Mouse (Mus musculus) myocyte (in vitro differentiated cells): Measurements from ENCODE around the gene Hist1h1d. TPM values are rescaled to one million over a fixed set of nuclear protein-coding genes. Genes with fewer than 3 reads are reported as not detected.
"Not testable (repeated sequence)": the region's sequence is repeated elsewhere in the genome, so short reads cannot be mapped to it uniquely, and the experiment has no call there.

Source experiments
- H3K27me3 ChIP-seq: one replicate; pipeline ENCODE4 v1.6.1; 2011; ENCODE audit not compliant: control insufficient read depth, insufficient read depth, insufficient read length
- H3K36me3 ChIP-seq: one replicate; pipeline ENCODE4 v1.6.1; 2011; ENCODE audit not compliant: control insufficient read depth, insufficient read depth
- H3K4me2 ChIP-seq: one replicate; pipeline ENCODE4 v1.6.1; 2011; ENCODE audit warnings: low read depth, control low read depth
- H3K4me3 ChIP-seq: one replicate; pipeline ENCODE4 v1.5.1; 2011; ENCODE audit warnings: mild to moderate bottlenecking, control low read depth, moderate library complexity
- H3K79me2 ChIP-seq: one replicate; pipeline ENCODE4 v1.6.1; 2011; ENCODE audit not compliant: control insufficient read depth, insufficient read depth
- H3ac ChIP-seq: one replicate; pipeline ENCODE4 v1.6.1; 2011; ENCODE audit not compliant: control insufficient read depth, insufficient read length
- CEBPB ChIP-seq: IDR thresholded peaks from 2 replicates; pipeline ENCODE4 v1.6.1; 2011; ENCODE audit warnings: mild to moderate bottlenecking, moderate library complexity; ENCODE audit not compliant: poor library complexity, insufficient read depth, severe bottlenecking
- E2F4 ChIP-seq: IDR thresholded peaks from one replicate; pipeline ENCODE4 v1.6.1; 2011; ENCODE audit warnings: mild to moderate bottlenecking, control low read depth, moderate library complexity; ENCODE audit not compliant: insufficient read depth
- MAX ChIP-seq: IDR thresholded peaks from one replicate; pipeline ENCODE4 v1.6.1; 2011; ENCODE audit warnings: low read depth, mild to moderate bottlenecking, control low read depth
- MYOD1 ChIP-seq, 3 experiments: IDR thresholded peaks; one replicate each; pipeline ENCODE4 v1.6.1; 2011; ENCODE audit warnings: control low read depth in 2 of 3, low read depth in 2 of 3, mild to moderate bottlenecking in 2 of 3, moderate library complexity in 1 of 3; ENCODE audit not compliant: insufficient read length in 2 of 3, control insufficient read depth in 1 of 3
- MYOG ChIP-seq, 3 experiments: IDR thresholded peaks; one replicate each; pipeline ENCODE4 v1.6.1; 2011; ENCODE audit warnings: control low read depth in 2 of 3, low read depth in 2 of 3, mild to moderate bottlenecking in 2 of 3; ENCODE audit not compliant: insufficient read length in 2 of 3, control insufficient read depth in 1 of 3, insufficient read depth in 1 of 3
- POLR2A ChIP-seq: IDR thresholded peaks from one replicate; pipeline ENCODE4 v1.6.1; 2011; ENCODE audit warnings: low read depth, mild to moderate bottlenecking, control low read depth, moderate library complexity; ENCODE audit not compliant: insufficient read length
- POLR2AphosphoS2 ChIP-seq: IDR thresholded peaks from one replicate; pipeline ENCODE4 v1.6.1; 2011; ENCODE audit warnings: low read depth, control low read depth; ENCODE audit not compliant: insufficient read length
- REST ChIP-seq: IDR thresholded peaks from one replicate; pipeline ENCODE4 v1.6.1; 2011; ENCODE audit warnings: mild to moderate bottlenecking, control low read depth, moderate library complexity; ENCODE audit not compliant: insufficient read depth, insufficient read length
- SRF ChIP-seq: IDR thresholded peaks from one replicate; pipeline ENCODE4 v1.6.1; 2011; ENCODE audit warnings: low read depth; ENCODE audit not compliant: control insufficient read depth, insufficient read length
- TCF12 ChIP-seq: IDR thresholded peaks from one replicate; pipeline ENCODE4 v1.6.1; 2011; ENCODE audit warnings: mild to moderate bottlenecking, control low read depth; ENCODE audit not compliant: poor library complexity, insufficient read depth, severe bottlenecking
- TCF3 ChIP-seq: IDR thresholded peaks from one replicate; pipeline ENCODE4 v1.6.1; 2011; ENCODE audit warnings: low read depth, control low read depth; ENCODE audit not compliant: insufficient read length
- USF1 ChIP-seq: IDR thresholded peaks from one replicate; pipeline ENCODE4 v1.6.1; 2011; ENCODE audit warnings: low read depth, mild to moderate bottlenecking, control low read depth, moderate library complexity
- polyA plus RNA-seq: library from polyadenylated mRNA; unstranded; fragments of >200 nt; fragmentation: generic; extraction: Trizol; gene quantifications from one replicate; pipeline ENCODE4 v1.2.1, GENCODE M21; 2012; ENCODE audit warnings: missing spikeins

Hist1h1d gene
- polyA plus RNA-seq, 1 experiment: 0.65 TPM

DNA sequence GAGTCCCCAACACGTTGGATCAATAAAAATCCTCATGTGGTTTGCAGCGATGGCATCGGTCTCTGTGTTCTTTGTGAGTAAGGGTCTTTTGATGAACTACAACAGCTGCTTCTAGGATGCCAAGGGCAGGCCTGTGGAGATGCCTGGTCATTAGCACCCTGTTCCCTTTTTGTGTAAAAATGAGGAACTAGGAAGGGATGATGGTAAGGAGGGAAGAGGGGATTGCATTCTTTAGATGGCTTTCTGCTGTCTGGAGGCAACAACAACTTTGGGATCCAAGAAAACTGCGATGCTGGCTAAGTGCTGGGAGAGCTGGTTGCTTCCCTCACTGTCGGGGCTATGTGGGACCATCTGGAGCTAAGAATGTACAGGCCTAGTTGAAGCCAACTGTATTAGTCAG, 14.8 kb upstream of the Hist1h1d start:
- no peak overlapping the region for H3ac ChIP-seq
- peak overlapping the region; percentile 41 for H3K4me3 ChIP-seq
- H3K27me3 ChIP-seq: no peaks in the 10 kb centered on the region
- peaks cover 6% of the 10 kb centered on the region for H3K79me2 ChIP-seq
- H3K36me3 ChIP-seq: no peaks in the 10 kb centered on the region
- H3K4me2 ChIP-seq: peak overlapping the region; percentile 83
- TF ChIP-seq MYOD1 (IDR thresholded peaks at IDR 0.05; ENCODE audit: control insufficient read depth in 1 of 3, insufficient read length in 2 of 3, low read depth in 2 of 3) (no peak), SRF (no peak), MAX (no peak), TCF12 (no peak), POLR2AphosphoS2 (no peak)

DNA sequence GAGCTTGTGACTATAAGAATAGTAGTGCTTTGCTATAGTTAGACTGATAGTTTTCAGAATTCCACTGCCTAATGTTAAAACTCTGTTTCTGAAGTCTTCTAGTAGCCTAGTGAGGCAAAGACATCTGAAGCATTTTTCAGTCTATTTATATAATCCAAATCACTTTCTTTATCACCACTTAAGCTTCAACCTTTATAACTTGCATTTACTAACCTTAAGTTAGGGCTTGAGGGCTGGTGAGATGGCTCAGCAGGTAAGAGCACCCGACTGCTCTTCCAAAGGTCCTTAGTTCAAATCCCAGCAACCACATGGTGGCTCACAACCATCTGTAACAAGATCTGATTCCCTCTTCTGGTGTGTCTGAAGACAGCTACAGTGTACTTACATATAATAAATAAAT, 13.2 kb upstream of the Hist1h1d start:
- not testable (repeated sequence) for H3ac ChIP-seq, H3K27me3 ChIP-seq, H3K4me3 ChIP-seq, H3K4me2 ChIP-seq, H3K36me3 ChIP-seq, H3K79me2 ChIP-seq

DNA sequence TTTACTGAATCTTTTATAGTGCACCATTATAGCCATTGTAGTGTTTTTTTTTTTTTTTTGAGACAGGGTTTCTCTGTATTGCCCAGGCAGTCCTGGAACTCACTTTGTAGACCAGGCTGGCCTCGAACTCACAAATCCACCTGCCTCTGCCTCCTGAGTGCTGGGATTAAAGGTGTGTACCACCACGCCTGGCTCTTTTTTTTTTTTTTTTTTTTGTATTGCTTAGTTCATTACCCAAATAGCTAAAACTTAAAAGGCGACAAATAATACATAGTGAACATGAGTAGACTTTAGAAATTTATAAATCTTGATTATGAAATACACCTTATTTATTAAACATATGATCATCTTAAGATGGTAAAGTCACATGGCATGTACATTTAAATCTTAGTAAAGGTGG, 11.6 kb upstream of the Hist1h1d start:
- H3ac ChIP-seq: no peak overlapping the region
- no peaks in the 10 kb centered on the region for H3K27me3 ChIP-seq
- TF ChIP-seq TCF3 (no peak), POLR2AphosphoS2 (no peak), USF1 (no peak), SRF (no peak), CEBPB (no peak), REST (no peak), TCF12 (no peak), MYOD1 (IDR thresholded peaks at IDR 0.05; ENCODE audit: control insufficient read depth in 1 of 3, insufficient read length in 2 of 3, low read depth in 2 of 3) (no peak), POLR2A (no peak), MAX (no peak), MYOG (IDR thresholded peaks at IDR 0.05; ENCODE audit: control insufficient read depth in 1 of 3, insufficient read depth in 1 of 3, insufficient read length in 2 of 3, low read depth in 2 of 3) (no peak), E2F4 (no peak)
- H3K4me3 ChIP-seq: peak overlapping the region; percentile 37
- peak overlapping the region; percentile 38 for H3K4me2 ChIP-seq
- H3K79me2 ChIP-seq: peaks cover 6% of the 10 kb centered on the region
- no peaks in the 10 kb centered on the region for H3K36me3 ChIP-seq

DNA sequence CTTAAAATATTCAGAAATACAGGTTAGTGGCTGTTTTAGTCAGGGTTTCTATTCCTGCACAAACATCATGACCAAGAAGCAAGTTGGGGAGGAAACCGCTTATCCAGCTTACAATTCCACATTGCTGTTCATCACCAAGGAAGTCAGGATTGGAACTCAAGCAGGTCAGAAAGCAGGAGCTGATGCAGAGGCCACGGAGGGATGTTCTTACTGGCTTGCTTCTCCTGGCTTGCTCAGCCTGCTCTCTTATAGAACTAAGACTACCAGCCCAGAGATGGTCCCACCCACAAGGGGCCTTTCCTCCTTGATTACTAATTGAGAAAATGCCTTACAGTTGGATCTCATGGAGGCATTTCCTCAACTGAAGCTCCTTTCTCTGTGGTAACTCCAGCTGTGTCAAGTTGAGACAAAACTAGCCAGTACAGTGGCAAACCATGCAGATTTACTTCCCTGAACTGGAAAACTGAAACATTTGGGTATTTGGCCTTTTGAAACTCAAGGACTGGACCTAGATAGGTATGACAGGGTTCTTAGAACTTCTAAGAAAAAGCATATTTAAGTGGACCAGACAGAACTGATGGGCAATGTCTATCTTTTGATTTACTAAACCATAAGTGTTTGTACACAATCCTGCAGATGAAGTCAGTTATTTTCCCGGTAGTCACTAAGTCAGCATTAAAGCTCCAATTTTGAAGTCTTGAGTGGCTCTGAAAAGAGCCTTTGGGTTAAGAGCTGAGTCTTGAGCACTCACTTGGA, 10.7 kb upstream of the Hist1h1d start:
- not testable (repeated sequence) for H3K79me2 ChIP-seq, H3K36me3 ChIP-seq, H3K27me3 ChIP-seq, H3ac ChIP-seq
- peak overlapping the region; percentile 37 for H3K4me3 ChIP-seq
- H3K4me2 ChIP-seq: peak overlapping the region; percentile 91

DNA sequence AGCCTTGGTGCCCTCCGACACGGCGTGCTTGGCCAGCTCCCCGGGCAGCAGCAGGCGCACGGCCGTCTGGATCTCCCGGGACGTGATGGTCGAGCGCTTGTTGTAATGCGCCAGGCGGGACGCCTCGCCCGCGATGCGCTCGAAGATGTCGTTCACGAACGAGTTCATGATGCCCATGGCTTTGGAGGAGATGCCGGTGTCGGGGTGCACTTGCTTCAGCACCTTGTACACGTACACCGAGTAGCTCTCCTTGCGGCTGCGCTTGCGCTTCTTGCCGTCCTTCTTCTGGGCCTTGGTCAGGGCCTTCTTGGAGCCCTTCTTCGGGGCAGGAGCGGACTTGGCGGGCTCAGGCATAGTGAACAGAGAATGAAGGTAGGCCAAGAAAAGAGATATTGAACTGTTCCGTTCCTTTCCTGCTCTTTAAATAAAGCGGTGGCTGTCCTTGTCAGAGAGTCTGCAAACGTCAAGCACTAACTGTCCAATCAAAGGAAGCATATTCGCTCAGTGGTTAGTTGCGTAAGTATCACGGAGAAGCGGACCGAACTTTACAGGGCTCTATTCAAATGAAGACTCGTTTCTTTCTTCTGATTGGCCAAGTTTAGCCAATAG, 10.0 kb upstream of the Hist1h1d start, which contains the start of gene Hist1h2bh:
Gene Hist1h2bh (minus strand): TSS at position 394 of the 609 bp plus-strand sequence.
- not testable (repeated sequence) for H3K79me2 ChIP-seq, H3ac ChIP-seq, H3K36me3 ChIP-seq, H3K27me3 ChIP-seq
- Histone ChIP-seq H3K4me2 (peak within 1 kb of the TSS; percentile 91), H3K4me3 (peak within 1 kb of the TSS; percentile 37)
- TF ChIP-seq E2F4 (peak; percentile 68), POLR2A (peak; percentile 65), CEBPB (peak; percentile 95), POLR2AphosphoS2 (peak; percentile 91)
